Mouse (Mus musculus) forebrain, embryonic 14.5 days (tissue): ENCODE measurements around the gene Mettl8. TPM values are rescaled to one million over a fixed set of nuclear protein-coding genes. Genes with fewer than 3 reads are reported as not detected.

ENCODE experiments used
- ATAC-seq: fragments of 200-750 bp; cut with Nextera tagmentation; 2 replicates; pipeline ENCODE4 v1.8.0; 2017; ENCODE audit warnings: mild to moderate bottlenecking, moderate library complexity
- DNase-seq: peaks from one replicate; pipeline ENCODE4 v3.0.0-alpha.2; 2015; ENCODE audit warnings: low spot score
- H3K27ac ChIP-seq: fragments of 300-500 bp; sonication (generic); 2 replicates; pipeline ENCODE4 v1.5.1; 2014; ENCODE audit warnings: low read depth, mild to moderate bottlenecking, control low read depth, low read length, moderate library complexity
- H3K27me3 ChIP-seq: fragments of 300-500 bp; sonication (generic); replicated peaks from 2 replicates; pipeline ENCODE4 v1.6.1; 2014; ENCODE audit warnings: low read length, control low read depth, mixed read lengths; ENCODE audit not compliant: control insufficient read depth, insufficient read depth
- H3K36me3 ChIP-seq: fragments of 300-500 bp; sonication (generic); 2 replicates; pipeline ENCODE4 v1.6.1; 2014; ENCODE audit warnings: low read length, control low read depth; ENCODE audit not compliant: control insufficient read depth, insufficient read depth
- H3K4me1 ChIP-seq: fragments of 300-500 bp; sonication (generic); 2 replicates; pipeline ENCODE4 v1.6.1; 2014; ENCODE audit warnings: antibody characterized with exemption, low read length, control low read depth; ENCODE audit not compliant: control insufficient read depth, insufficient read depth
- H3K4me2 ChIP-seq: fragments of 300-500 bp; sonication (generic); 2 replicates; pipeline ENCODE4 v1.6.1; 2014; ENCODE audit warnings: mild to moderate bottlenecking, control low read depth, low read length
- H3K4me3 ChIP-seq: fragments of 300-500 bp; sonication (generic); 2 replicates; pipeline ENCODE4 v1.5.1; 2014; ENCODE audit warnings: low read depth, low read length, control low read depth
- H3K9ac ChIP-seq: fragments of 300-500 bp; sonication (generic); 2 replicates; pipeline ENCODE4 v1.6.1; 2014; ENCODE audit warnings: mild to moderate bottlenecking, low read length, control low read depth, moderate library complexity
- H3K9me3 ChIP-seq: fragments of 300-500 bp; sonication (generic); replicated peaks from 2 replicates; pipeline ENCODE4 v1.6.1; 2016; ENCODE audit warnings: low read length, control low read depth, mixed read lengths; ENCODE audit not compliant: control insufficient read depth
- WGBS: fragments of 180-500 bp; shearing (Covaris S2); extraction: QIAGEN DNeasy Blood & Tissue Kit; methylation state at CpG from one replicate; pipeline ENCODE4 v1.1.7; 2014; 5-methylcytosine and 5-hydroxymethylcytosine counted together
- polyA plus RNA-seq: library from polyadenylated mRNA; unstranded; fragments of >200 nt; fragmentation: Nextera tagmentation; extraction: Ambion mirVana; gene quantifications from 2 replicates; pipeline ENCODE4 v1.2.1, GENCODE M21; 2014

Mettl8 gene
- polyA plus RNA-seq, 1 experiment from 2014 or later: 19.1 TPM

DNA sequence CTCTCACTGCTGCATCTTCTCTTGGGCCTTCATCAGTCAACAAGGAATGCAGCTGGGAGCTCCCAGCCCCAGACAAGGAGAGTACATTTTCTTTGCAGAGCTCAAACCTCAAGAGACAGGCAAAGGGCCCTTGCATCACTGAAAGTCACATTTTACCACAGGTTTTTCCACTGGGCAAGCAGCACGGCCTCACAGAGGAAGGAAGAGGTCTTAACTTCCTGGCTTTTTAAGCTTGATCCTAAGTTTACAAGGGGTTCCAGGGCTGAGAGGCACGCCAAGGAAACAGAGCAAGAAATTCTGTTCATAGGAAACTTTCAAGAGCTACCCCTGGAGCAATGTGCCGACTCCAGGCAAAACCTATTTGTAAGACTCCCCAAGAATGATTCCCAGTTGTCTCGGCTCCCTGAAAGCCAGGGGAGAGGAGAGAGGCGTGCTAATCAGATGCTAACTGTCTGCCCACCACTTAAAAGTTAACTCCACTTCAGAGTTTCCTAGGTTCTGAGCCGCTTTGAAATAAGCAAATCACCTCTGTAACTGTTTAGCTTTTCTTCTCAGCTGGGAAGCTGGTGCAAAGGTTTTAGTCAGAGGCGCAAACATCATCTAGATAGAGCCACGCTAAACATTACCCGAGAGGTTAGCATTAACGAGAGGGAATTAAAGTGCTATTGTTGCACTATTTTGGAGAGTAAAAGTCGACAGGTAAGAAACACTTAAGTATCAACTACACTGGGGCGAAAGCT lies 29.6 kb downstream of the Mettl8 start:
- Histone ChIP-seq H3K9ac (no peak overlapping the region), H3K4me2 (no peak overlapping the region), H3K27me3 (no peaks in the 10 kb centered on the region), H3K4me3 (no peak overlapping the region), H3K36me3 (no peaks in the 10 kb centered on the region), H3K9me3 (no peaks in the 10 kb centered on the region), H3K4me1 (peaks cover 11% of the 10 kb centered on the region), H3K27ac (no peak overlapping the region)
- DNase-seq: no peak
- ATAC-seq: no peak
- 49% methylated on average over 12 of the region's 12 CpGs for WGBS

DNA sequence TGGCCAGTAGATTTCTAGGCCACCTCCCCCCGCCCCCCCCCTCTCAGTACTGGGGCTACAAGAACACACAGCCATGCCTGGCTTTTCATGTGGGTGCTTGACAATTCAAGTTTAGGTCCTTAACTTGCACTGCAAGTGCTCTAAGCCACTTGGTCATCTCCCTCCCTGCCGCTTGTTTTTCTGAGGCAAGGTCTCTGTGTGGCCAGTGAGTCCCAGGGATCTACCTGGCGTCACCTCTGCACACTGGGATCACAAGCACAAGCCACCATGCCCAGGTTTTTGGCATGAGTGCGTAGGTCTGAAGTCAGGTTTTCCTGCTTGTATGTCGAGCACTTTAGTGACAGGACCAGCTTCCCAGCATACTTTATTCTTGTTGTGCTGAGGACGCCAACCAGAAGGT lies 31.4 kb downstream of the Mettl8 start:
- H3K36me3 ChIP-seq: no peaks in the 10 kb centered on the region

GRCm38 (mm10) chr2:71022991-71023390 lies 32.4 kb downstream of the Mettl8 start:
- Histone ChIP-seq H3K4me2 (no peak overlapping the region), H3K9me3 (no peaks in the 10 kb centered on the region), H3K36me3 (no peaks in the 10 kb centered on the region), H3K4me3 (no peak overlapping the region), H3K27me3 (no peaks in the 10 kb centered on the region), H3K9ac (no peak overlapping the region), H3K27ac (no peak overlapping the region), H3K4me1 (peaks cover 20% of the 10 kb centered on the region)
- no peak for DNase-seq
- 88% methylated on average over 6 of the region's 6 CpGs for WGBS
- no peak for ATAC-seq

More for the DNA sequence above, 31.4 kb downstream of the Mettl8 start:
- Histone ChIP-seq H3K27me3 (no peaks in the 10 kb centered on the region), H3K9me3 (no peaks in the 10 kb centered on the region), H3K4me1 (peaks cover 20% of the 10 kb centered on the region), H3K27ac (no peak overlapping the region), H3K4me2 (no peak overlapping the region), H3K4me3 (no peak overlapping the region), H3K9ac (no peak overlapping the region)
- WGBS: 91% methylated on average over 6 of the region's 6 CpGs
- no peak for ATAC-seq
- no peak for DNase-seq

DNA sequence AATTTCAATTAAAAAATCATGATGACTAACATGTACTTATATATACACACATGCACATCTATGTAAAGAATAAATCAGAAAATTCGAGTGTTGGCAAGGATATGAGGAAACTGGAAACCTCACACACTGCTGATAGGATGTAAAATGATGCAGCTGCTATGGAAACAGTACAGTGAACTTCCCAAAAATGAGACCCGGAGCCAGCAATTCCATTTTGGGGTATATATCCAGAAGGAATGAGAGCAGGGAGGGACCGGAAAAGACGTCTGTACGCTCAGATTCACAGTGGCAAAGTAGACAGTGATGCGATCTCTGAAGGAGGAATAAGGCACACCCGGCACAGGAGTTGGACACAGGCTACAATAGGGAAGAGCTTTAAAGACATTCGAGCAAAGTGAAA lies 34.7 kb downstream of the Mettl8 start:
- H3K27me3 ChIP-seq: no peaks in the 10 kb centered on the region
- peaks cover 20% of the 10 kb centered on the region for H3K4me1 ChIP-seq
- no peak overlapping the region for H3K4me2 ChIP-seq
- no peaks in the 10 kb centered on the region for H3K36me3 ChIP-seq
- DNase-seq (peak; percentile 14), ATAC-seq (no peak)
- H3K4me3 ChIP-seq: no peak overlapping the region
- 83% methylated on average over 8 of the region's 8 CpGs for WGBS
- H3K9ac ChIP-seq: no peak overlapping the region
- no peaks in the 10 kb centered on the region for H3K9me3 ChIP-seq
- no peak overlapping the region for H3K27ac ChIP-seq

- Histone ChIP-seq H3K4me1 (peaks cover 20% of the 10 kb centered on the region), H3K9ac (no peak overlapping the region; the same call in 1 of the 2 replicates), H3K9me3 (no peaks in the 10 kb centered on the region), H3K27ac (no peak overlapping the region; the same call in 1 of the 2 replicates), H3K4me3 (no peak overlapping the region), H3K4me2 (no peak overlapping the region), H3K27me3 (no peaks in the 10 kb centered on the region), H3K36me3 (no peaks in the 10 kb centered on the region)
- WGBS: 52% methylated on average over 8 of the region's 8 CpGs
- ATAC-seq (0 out of 2 replicates have a peak, but pooled peaks have one; percentile 26), DNase-seq (peak; percentile 16)
These were observed 35.5 kb downstream of the Mettl8 start for GRCm38 (mm10) chr2:71019704-71020375.

- no peak overlapping the region for H3K4me3 ChIP-seq
- no peaks in the 10 kb centered on the region for H3K36me3 ChIP-seq
- no peak overlapping the region for H3K4me2 ChIP-seq
- no peak overlapping the region for H3K9ac ChIP-seq
- peak; percentile 78 for DNase-seq
- WGBS: 40% methylated on average over 9 of the region's 9 CpGs
- no peaks in the 10 kb centered on the region for H3K27me3 ChIP-seq
- no peak overlapping the region for H3K27ac ChIP-seq
- peak; percentile 81; the same call in 1 of the 2 replicates for ATAC-seq
- peaks cover 20% of the 10 kb centered on the region for H3K4me1 ChIP-seq
- no peaks in the 10 kb centered on the region for H3K9me3 ChIP-seq
These were observed 36.1 kb downstream of the Mettl8 start for GRCm38 (mm10) chr2:71019277-71019676.

- Histone ChIP-seq H3K27ac (no peak overlapping the region), H3K4me2 (no peak overlapping the region), H3K27me3 (no peaks in the 10 kb centered on the region), H3K9ac (no peak overlapping the region), H3K4me1 (no peaks in the 10 kb centered on the region), H3K36me3 (no peaks in the 10 kb centered on the region), H3K4me3 (no peak overlapping the region), H3K9me3 (no peaks in the 10 kb centered on the region)
- WGBS: 94% methylated on average over 7 of the region's 7 CpGs
- no peak for DNase-seq
- no peak for ATAC-seq
These were observed 41.9 kb downstream of the Mettl8 start for GRCm38 (mm10) chr2:71013521-71013920.

GRCm38 (mm10) chr2:71011816-71012215 lies 43.6 kb downstream of the Mettl8 start:
- Histone ChIP-seq H3K4me1 (no peaks in the 10 kb centered on the region), H3K36me3 (no peaks in the 10 kb centered on the region), H3K9me3 (no peaks in the 10 kb centered on the region), H3K4me2 (no peak overlapping the region), H3K27ac (no peak overlapping the region), H3K9ac (no peak overlapping the region), H3K27me3 (no peaks in the 10 kb centered on the region), H3K4me3 (no peak overlapping the region)
- ATAC-seq (no peak), DNase-seq (no peak)
- WGBS: 96% methylated on average over 1 of the region's 1 CpGs

DNA sequence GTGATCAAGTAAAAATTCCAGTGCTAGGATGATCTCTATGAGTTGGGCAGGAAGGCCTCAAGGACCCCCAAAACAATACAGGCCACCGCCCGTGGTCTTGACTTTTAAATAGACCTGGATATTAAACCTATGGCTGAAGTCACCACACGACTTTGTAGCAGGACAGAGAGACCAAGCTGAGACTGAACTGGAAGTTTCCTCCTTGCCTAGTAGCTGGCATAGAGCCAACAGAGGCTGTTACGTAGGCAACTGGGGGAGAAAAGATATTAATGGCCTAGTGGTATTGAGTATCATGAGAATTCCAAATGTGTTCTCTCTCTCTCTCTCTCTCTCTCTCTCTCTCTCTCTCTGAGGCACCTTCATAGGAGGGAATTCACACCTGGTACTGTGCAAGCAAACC lies 51.0 kb downstream of the Mettl8 start:
- no peak for ATAC-seq

More for the DNA sequence above, 51.0 kb downstream of the Mettl8 start:
- Histone ChIP-seq H3K9me3 (no peaks in the 10 kb centered on the region), H3K4me2 (no peak overlapping the region), H3K36me3 (no peaks in the 10 kb centered on the region), H3K27ac (no peak overlapping the region), H3K9ac (no peak overlapping the region), H3K4me1 (no peaks in the 10 kb centered on the region), H3K27me3 (no peaks in the 10 kb centered on the region), H3K4me3 (no peak overlapping the region)
- WGBS: 75% methylated on average over 4 of the region's 4 CpGs
- peak; percentile 23 for DNase-seq
